Mouse (Mus musculus) ES-Bruce4 (cell line): ENCODE data around the gene Rcn3. TPM values are rescaled to one million over a fixed set of nuclear protein-coding genes. Genes with fewer than 3 reads are reported as not detected.
A peak's percentile ranks its signal among the peaks of the same experiment; 100 is the strongest.

ENCODE experiments used
- H3K27ac ChIP-seq: 2 replicates; pipeline ENCODE4 v1.5.1; 2012; ENCODE audit warnings: low read length, inconsistent platforms; ENCODE audit not compliant: insufficient read depth
- H3K27me3 ChIP-seq: 2 replicates; pipeline ENCODE4 v1.6.1; 2012; ENCODE audit warnings: mild to moderate bottlenecking, low read length, inconsistent platforms; ENCODE audit not compliant: control insufficient read depth, poor library complexity, insufficient read depth, severe bottlenecking
- H3K36me3 ChIP-seq: 2 replicates; pipeline ENCODE4 v1.6.1; 2012; ENCODE audit warnings: inconsistent platforms, mild to moderate bottlenecking, low read length, moderate library complexity; ENCODE audit not compliant: control insufficient read depth, poor library complexity, insufficient read depth, severe bottlenecking
- H3K4me1 ChIP-seq: one replicate; pipeline ENCODE4 v1.8.1; 2011; ENCODE audit warnings: low read length; ENCODE audit not compliant: control insufficient read depth, insufficient read depth
- H3K4me3 ChIP-seq: 2 replicates; pipeline ENCODE4 v1.5.1; 2011; ENCODE audit warnings: low read depth, mild to moderate bottlenecking, low read length
- H3K9ac ChIP-seq: 2 replicates; pipeline ENCODE4 v1.6.1; 2012; ENCODE audit warnings: low read depth, mild to moderate bottlenecking, inconsistent platforms; ENCODE audit not compliant: poor library complexity, severe bottlenecking
- H3K9me3 ChIP-seq: replicated peaks from 2 replicates; pipeline ENCODE4 v1.6.1; 2012; ENCODE audit warnings: mild to moderate bottlenecking, low read length, inconsistent platforms; ENCODE audit not compliant: control insufficient read depth, poor library complexity, insufficient read depth, severe bottlenecking
- CTCF ChIP-seq: IDR thresholded peaks from one replicate; pipeline ENCODE4 v1.8.1; 2011; ENCODE audit warnings: low read depth, low read length
- EP300 ChIP-seq: IDR thresholded peaks from 2 replicates; pipeline ENCODE4 v1.6.1; 2011; ENCODE audit warnings: low read depth, low read length; ENCODE audit not compliant: insufficient read depth
- POLR2A ChIP-seq: IDR thresholded peaks from one replicate; pipeline ENCODE4 v1.8.1; 2011; ENCODE audit warnings: low read length; ENCODE audit not compliant: insufficient read depth
- polyA plus RNA-seq: library from polyadenylated mRNA; stranded (reverse); fragments of >200 nt; gene quantifications from 2 replicates; pipeline ENCODE4 v1.2.4, GENCODE M21; 2011; ENCODE audit warnings: low read depth; ENCODE audit not compliant: missing spikeins, insufficient read depth, insufficient read length

Rcn3 gene
- polyA plus RNA-seq, 1 experiment, result 66.7 TPM

DNA sequence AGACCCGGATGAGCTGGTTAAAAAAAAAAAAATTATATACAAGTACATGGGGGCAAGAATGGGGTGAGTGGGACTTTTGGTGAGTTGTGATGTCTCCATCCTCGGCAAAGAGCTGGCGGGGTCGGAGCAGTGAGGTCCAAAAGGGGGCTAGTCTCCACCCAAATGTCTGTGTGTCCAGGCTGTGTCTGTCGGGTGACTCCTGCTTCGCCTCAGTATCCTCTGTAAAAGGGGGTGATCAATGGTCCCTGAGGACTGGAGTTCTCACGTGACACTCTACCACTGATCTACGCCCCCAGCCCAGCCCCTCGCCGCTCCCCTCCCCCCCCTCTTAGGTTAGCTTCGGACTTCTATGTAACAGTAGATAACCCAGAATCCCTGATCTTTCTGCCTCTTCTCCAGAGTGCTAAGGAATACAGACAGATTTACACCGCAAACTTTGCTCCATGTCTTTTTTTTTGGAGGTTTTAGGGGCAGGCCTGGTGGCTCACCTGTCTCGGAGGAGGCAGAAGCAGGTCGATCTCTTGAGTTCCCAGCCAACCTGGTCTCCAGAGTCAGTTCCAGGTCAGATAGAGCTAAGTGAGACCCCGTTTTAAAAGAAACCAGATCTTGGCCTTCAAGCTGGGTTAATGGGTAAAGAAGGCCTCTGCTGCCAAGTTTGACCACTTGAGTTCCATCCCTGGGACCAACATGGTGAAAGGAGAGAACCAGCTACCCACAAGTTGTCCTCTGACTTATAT is 37.9 kb upstream of the Rcn3 start:
- no peaks in the 10 kb centered on the region for H3K9me3 ChIP-seq
- H3K4me3 ChIP-seq, result peak overlapping the region; percentile 60
- no peaks in the 10 kb centered on the region for H3K4me1 ChIP-seq

DNA sequence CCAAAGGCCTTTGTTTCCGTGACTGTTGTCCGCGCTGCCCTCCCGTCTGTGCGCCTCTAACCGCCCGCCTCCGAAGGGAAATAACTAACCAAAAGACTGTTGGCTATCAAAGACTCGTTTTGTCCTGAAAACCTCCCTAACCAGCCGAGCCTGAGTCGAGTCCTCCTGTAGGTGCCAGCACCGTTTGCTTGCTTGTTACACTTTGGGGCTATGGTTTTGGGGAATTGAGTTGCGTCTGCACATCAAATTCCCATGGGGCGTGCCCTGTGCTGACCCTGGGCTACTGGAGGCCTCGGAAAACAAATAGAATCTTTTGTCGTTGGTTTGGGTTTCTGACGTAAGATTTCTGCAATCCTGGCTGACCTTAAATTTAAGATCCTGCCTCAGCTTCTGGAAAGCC is 37.3 kb upstream of the Rcn3 start:
- TF ChIP-seq EP300 (no peak), CTCF (no peak), POLR2A (no peak)
- Histone ChIP-seq H3K36me3 (peaks cover 32% of the 10 kb centered on the region), H3K27me3 (no peaks in the 10 kb centered on the region), H3K9ac (peak overlapping the region; percentile 70), H3K27ac (peak overlapping the region; percentile 48), H3K4me3 (peak overlapping the region; percentile 60), H3K4me1 (no peaks in the 10 kb centered on the region), H3K9me3 (no peaks in the 10 kb centered on the region)

More for the DNA sequence above, 37.9 kb upstream of the Rcn3 start:
- Histone ChIP-seq H3K27me3 (no peaks in the 10 kb centered on the region), H3K9ac (peak overlapping the region; percentile 70), H3K36me3 (peaks cover 32% of the 10 kb centered on the region), H3K27ac (peak overlapping the region; percentile 48)
- TF ChIP-seq POLR2A (peak; percentile 66), CTCF (no peak)

DNA sequence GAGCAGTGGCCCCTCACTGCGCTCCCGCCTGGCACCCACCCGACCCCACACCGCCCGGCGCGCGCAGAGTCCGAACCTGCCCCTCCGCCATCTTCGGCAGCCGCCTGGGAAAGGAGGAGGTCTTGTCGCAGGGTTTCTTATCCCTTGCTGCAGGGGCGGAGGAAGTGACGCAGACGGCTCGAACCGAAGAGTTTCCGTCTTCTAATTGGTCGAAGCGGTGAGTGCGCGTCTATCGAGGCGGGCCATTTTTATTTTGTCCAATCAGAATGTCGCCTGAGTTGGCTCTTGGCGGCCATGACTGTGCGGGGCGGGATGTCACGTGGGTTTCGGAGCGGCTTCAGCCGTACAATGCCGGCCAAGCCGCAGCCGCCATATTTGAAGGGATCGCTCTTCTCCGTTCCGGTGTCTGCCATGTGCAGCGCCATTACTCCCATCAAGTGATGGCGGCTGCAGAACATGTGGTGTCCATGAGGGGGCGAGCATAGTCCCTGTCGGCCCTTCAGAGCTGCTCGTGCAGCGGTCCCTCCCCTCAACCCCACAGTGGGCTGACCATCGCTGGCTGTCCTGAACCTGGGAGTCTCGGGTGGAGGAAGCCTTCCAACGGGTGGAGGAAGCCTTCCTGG is 36.7 kb upstream of the Rcn3 start, which contains the start of gene Rpl13a:
Rpl13a (minus strand) TSS at position 138 of the 623 bp plus-strand sequence.
- H3K9ac ChIP-seq, result peak within 1 kb of the TSS; percentile 99
- H3K27me3 ChIP-seq, result no peaks in the 10 kb centered on the region
- H3K4me3 ChIP-seq, result peak within 1 kb of the TSS; percentile 96
- H3K27ac ChIP-seq, result peak within 1 kb of the TSS; percentile 96
- no peaks in the 10 kb centered on the region for H3K9me3 ChIP-seq
- TF ChIP-seq CTCF (peak; percentile 42), POLR2A (peak; percentile 64), EP300 (peak; percentile 77; the same call in 1 of the 2 replicates)
- H3K4me1 ChIP-seq, result no peaks in the 10 kb centered on the region
- peaks cover 32% of the 10 kb centered on the region for H3K36me3 ChIP-seq

DNA sequence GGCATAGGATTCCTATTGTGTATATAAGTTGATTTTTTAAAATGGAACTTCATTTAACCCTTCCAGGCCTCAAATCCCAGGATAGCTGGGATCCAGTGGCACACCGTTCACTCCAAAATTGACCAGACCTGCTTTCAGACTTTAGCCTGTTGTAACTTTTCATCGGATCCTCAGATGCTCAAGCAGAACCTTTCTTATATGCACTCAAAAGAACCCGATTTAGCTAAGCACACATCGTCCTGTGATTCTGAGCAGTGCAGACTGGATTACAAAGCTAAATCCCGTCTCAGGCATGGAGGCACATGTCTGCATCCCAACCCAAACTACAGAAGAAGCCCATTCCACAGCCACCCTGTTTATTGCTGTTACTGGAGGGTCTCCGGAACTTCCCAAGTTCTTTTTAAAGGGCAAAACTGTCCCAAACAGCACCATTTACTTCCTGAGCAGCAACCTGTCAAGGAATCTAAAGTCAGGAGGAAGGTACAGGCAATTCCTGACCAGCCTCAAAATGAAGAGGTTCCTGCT is 35.7 kb upstream of the Rcn3 start:
- H3K27me3 ChIP-seq, result no peaks in the 10 kb centered on the region
- peaks cover 40% of the 10 kb centered on the region for H3K36me3 ChIP-seq
- H3K4me3 ChIP-seq, result peak overlapping the region; percentile 96
- no peak for TF ChIP-seq EP300
- no peak for TF ChIP-seq POLR2A
- no peak for TF ChIP-seq CTCF
- no peaks in the 10 kb centered on the region for H3K9me3 ChIP-seq
- H3K27ac ChIP-seq, result peak overlapping the region; percentile 96
- peak overlapping the region; percentile 99 for H3K9ac ChIP-seq
- H3K4me1 ChIP-seq, result no peaks in the 10 kb centered on the region

DNA sequence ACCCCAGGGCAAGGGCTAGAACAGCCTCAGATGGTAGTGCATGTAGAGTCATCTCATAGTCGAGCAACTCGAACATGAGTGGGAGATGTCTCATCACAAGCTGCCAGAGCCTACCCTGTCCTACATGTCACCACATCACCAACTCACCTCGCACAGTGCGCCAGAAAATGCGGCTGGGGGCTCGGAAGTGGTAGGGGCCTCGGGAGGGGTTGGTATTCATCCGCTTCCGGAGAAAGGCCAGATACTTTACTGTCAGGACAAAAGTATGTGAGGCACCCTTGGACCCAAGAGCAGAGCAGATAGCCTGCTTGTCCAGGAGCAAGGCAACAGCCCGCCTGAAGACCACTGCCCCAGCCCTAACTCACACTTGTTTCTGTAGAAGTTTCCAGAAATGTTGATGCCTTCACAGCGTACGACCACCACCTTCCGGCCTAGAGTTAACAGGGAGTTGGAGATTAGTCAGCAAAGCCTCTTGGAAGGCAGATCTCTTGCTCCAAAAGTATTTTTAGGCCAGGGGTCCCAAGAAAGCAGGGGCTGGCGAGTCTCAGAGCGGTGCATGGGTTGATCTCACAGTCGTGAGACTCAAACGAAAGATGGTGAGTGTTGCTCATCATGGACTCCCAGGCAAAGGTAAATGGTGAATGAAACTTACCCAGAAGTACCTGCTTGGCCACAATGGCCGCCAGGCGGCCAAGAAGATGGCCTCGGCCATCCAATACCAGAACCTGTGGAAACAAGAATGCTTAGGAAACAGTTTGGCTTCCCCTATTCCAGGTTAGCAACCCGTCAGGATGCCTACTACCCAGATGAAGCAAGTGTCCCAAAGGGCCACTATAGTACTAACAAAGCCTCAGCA is 35.1 kb upstream of the Rcn3 start:
- Histone ChIP-seq H3K4me1 (no peaks in the 10 kb centered on the region), H3K36me3 (peaks cover 47% of the 10 kb centered on the region), H3K4me3 (peak overlapping the region; percentile 96), H3K27ac (peak overlapping the region; percentile 96), H3K9me3 (no peaks in the 10 kb centered on the region), H3K27me3 (no peaks in the 10 kb centered on the region), H3K9ac (peak overlapping the region; percentile 99)
- TF ChIP-seq POLR2A (no peak), CTCF (no peak), EP300 (no peak)
